Mouse (Mus musculus): ENCODE measurements around the gene Gm9999.

Gm9999 gene

GRCm38 (mm10) chr7:47031371-47031770 is 48.0 kb downstream of the Gm9999 start:
- DNase-seq = no peak

DNA sequence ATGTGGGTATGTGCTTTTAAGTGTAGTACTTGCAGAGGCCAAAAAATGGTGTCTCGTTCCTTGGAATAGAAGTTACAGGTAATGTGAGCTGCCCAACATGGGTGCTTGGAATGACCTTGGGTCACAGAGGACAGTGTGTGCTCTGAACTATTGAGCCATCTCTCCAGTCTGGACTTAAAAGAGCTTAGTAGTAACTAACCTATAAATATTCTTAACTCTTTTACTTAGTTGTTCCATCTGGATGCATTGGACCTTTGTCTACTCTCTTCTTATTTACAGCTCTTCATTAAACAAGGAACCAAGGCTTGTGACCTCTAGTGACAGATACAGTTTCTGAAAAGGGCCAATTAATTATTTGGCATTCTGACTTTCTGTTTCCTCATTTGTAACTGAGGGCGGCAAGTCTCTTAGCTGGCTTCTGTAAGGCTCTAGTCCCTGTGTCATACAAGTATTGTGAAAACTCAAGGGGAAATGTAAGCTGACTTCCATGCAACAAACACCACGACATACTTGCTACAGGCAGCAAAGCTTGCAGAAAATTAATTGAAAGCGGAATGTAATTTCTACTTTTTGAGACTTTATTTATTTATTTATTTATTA is 51.5 kb downstream of the Gm9999 start:
- DNase-seq = no peak

DNA sequence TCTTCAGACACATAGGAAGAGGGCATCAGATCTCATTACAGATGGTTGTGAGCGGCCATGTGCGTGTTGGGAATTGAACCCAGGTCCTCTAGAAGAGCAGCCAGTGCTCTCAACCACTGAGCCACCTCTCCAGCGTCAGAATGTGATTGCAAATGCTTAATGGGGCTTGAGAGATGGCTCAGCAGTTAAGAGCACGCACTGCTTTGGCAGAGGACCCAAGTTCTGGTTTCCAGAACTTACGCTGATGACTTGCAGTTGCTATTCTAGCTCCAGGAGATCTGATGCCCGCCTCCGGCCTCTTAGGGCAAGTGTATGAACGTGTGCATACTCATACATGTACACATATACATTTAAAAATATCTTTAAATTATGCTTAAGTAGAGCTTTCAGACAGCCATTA is 52.0 kb downstream of the Gm9999 start:
- DNase-seq = no peak

Measured in kidney, adult 11 months (tissue).